Mouse (Mus musculus): ENCODE results near the gene Dnase2a.
"Not testable (repeated sequence)": the region's sequence is repeated elsewhere in the genome, so short reads cannot be mapped to it uniquely, and the experiment has no call there.

Gene Dnase2a

DNA sequence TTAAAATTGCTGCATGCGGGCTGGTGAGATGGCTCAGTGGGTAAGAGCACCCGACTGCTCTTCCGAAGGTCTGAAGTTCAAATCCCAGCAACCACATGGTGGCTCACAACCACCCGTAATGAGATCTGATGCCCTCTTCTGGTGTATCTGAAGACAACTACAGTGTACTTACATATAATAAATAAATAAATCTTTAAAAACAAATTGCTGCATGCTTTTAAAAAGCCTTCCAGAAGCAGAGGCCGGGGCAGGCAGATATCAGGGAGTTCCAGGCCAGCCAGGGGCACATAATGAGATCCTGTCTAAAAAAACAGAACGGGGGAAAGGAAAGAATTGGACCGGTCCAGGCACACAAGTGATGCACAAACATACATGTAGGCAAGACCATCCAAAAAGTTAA lies 381 bp upstream of the Dnase2a start:
- not testable (repeated sequence) for DNase-seq (ENCODE audit: low spot score)

DNA sequence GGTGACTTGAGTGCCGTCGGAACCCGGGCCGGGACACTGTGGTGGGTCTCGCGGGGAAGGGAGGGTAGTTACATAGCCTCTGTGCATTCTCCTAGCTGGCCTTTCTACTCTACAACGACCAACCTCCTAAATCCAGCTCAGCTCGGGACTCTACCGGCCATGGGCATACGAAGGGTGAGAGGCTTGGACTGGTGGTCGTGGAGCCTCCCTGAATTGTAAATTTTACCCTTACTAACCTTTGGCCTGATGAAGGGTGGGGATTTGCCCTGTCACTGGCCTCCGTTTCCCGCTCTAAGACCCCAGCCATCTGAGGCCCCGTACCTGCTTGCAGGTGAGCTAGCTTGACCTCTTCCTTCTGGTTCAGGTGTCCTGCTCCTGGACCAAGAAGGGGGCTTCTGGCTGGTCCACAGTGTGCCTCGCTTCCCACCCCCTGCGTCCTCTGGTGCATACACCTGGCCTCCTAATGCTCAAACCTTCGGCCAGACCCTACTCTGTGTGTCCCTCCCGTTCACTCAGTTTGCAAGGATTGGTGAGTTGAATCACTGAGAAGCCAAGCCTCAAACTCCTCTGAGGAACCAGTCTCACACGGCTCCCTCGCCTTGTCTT lies 905 bp downstream of the Dnase2a start:
- peak; percentile 11 for DNase-seq (ENCODE audit: low spot score)

DNA sequence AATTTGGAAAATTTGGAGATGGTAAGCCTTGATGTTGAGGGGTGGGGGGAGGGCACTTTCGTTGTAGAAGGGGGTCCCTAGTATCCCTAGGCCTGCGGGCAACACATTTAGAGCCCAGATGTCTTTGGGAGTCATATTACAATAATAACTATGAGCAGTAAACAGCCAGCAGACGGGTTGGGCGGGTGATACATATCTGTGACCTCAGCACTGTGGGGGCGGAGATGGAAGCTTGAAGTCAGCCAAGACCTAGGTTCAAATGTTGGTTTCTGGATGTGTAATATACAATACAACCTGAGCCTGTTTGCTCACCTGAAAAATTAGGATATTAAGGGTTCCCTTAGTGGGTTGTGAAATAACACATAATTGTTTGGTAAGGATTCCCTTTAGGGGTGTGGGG lies 1.6 kb downstream of the Dnase2a start:
- no peak for DNase-seq (ENCODE audit: low spot score)

DNA sequence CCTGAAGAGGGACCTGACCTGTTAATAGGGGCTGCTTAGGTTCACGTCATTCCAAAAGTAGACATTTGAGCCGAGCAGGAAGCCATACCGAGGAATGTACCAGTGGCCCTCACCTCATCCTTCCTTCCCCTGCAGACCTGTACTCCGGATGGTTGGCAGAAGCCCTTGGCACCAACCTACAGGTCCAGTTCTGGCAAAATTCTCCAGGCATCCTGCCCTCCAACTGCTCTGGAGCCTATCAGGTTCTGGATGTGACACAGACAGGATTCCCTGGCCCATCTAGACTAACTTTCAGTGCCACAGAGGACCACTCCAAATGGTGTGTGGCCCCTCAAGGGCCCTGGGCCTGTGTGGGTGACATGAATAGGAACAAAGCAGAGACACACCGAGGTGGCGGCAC lies 2.2 kb downstream of the Dnase2a start:
- DNase-seq (ENCODE audit: low spot score), result no peak

DNA sequence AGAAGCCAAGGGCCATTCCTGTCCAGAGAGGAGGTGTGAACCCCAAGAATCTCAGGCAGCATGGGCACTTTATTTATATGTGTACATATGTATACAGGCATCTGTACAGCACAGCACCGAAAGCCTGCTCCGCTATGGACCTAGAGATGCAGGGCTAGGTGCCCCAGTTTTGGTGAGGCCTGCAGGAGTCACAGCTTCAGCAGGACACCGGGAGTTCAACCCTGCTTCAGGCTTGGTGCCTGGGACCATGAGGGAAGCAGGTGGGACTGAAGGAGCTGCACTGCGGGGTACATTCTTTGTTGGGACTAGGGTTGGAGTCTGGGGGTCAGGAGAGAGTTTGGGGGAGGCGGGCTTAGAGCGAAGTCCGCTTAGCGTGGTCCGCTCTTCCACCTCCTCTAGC lies 3.5 kb downstream of the Dnase2a start:
- DNase-seq (ENCODE audit: low spot score), result no peak

DNA sequence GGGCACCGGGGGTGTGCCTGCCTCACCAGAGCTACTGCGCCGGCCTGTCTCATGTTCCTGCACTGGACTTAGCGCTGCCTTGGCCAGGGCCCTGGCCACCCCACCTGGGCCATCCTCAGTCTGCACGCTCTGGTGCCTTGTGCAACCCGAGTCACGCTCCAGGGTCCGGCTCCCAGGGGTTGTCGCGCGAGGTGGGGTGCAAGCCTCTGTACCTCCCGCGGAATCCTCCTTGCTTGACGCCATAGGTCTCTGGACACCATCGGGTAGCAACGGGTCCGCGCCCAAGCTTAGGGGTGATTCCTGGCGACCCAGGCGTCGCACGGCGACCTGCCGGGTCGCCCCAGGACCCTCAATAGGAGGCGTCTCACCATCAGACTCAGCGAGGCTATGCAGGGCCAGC lies 4.0 kb downstream of the Dnase2a start:
- no peak for DNase-seq (ENCODE audit: low spot score)

DNA sequence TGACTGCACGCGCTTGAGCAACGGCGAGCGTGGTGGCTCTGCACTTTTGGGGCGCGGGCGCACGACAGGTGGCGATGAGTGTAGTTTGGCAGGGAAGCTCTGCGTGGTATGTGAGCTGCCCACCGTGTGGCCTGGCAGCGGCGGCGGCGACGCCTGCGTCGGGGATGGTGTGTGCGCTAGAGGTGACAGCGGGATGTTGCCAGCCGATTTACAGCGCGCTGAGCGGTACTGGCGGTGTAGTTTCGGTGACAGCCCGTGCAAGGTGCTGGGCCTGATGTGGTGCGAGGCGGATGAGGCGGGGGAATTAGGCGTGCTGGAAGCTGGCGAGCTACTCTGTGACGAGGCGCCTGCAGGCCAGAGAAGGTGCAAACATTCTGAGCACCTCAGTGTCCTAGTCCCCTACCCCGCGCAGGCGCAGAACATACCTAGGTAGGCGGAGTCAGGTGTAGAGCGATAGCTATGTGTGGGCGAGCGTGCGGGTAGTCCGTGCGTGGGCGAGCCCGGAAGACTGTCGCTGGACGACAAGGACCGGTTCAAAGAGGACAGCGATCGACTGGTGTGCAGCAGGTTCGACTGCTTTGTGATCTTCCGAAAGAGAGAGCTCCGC lies 4.6 kb downstream of the Dnase2a start:
- peak; percentile 40 for DNase-seq (ENCODE audit: low spot score)

DNA sequence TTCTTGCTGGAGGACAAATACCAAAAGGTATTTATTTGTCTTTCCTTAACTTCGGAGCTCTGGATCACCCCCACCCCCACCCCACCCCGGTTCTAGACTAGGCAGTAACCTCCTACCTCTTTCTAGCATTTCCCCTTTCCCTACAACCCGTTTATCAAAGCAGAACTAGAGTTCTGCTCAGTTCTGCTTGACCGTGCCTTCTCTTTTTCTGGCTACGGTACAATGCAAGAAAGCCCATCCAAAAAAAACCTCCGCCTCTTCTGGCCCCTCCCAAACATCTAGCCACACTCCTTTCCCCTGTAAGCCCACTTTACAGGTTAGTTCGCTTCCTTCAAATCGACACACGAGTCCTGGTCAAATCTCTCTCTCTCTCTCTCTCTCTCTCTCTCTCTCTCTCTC lies 5.1 kb downstream of the Dnase2a start:
- DNase-seq (ENCODE audit: low spot score), result no peak

DNA sequence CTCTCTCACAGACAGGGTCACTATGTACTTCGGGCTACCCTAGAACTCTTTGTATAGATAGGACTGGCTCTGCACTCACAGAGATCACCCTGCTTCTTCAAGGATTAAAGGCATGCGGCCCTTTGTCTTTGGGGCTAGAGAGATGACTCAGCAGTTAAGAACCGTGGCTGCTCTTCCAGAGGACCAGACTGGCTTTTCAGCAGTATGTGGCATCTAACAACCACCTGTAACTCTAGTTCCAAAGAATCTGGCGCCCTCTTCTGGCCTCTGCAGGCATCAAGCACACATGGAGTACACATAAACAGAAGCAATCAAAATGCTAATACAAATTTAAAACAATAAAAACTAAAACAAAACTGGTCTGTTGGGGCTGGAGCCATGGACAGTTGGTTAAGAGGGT lies 5.6 kb downstream of the Dnase2a start:
- DNase-seq (ENCODE audit: low spot score), result peak; percentile 56

DNA sequence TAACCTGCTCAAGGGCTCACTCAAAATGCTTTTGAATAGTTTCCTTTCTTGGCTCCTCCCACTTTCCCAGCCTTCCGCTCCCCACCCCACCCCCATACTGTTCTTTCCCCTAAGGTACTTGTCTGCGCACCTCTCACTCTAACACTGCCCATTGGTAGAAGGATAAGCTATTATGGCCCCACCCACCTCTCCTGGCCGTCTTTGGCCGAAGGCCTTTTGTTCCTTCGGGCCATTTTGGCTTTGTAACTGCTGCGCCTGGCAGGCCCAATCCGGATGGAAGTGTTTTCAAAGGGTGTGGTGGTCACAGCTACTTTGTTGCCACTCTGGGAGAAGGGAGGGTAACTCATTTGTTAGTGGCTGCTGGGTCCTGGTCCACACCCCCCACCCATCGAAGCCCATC lies 6.9 kb downstream of the Dnase2a start:
- no peak for DNase-seq (ENCODE audit: low spot score)

DNA sequence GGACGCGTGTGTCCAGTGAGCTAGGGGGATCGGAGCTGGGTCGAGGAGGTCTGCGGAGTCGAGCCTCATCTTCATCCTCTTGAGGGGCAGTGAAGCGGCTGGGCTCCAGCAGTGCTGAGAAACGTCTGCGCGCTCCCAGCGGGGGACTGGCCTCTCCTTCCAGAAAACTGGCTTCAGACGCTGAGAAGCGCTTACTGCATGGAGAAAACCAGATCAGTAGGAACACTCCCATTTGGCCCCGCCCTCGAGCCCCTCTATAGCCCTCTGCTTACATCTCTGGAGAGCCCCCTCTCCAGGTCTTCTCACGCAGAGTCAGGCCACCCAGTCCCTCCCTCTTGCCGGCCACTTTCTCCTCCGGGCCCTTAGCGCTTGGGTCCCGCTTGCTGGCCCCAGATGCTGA lies 9.4 kb downstream of the Dnase2a start:
- no peak for DNase-seq (ENCODE audit: low spot score)

DNA sequence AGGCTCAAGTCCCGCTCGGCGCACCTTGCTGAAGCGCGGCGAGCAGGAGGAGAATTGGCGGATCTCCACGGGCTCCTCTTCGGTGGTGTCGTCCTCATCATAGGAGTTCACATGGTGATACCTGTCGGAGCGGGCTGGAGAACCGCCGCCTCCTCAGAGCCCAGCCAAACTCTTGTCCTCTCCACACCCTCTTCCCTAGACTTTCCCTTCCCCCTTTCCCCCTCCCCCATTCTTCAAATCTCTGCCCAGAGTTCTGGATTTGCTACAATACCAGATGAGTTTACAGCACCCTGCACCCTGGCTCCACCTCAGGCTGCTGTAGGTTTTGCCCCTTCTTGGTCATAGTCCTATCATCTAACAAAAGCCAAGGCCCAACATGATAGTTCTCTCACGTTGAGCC lies 10.3 kb downstream of the Dnase2a start:
- no peak for DNase-seq (ENCODE audit: low spot score)

DNA sequence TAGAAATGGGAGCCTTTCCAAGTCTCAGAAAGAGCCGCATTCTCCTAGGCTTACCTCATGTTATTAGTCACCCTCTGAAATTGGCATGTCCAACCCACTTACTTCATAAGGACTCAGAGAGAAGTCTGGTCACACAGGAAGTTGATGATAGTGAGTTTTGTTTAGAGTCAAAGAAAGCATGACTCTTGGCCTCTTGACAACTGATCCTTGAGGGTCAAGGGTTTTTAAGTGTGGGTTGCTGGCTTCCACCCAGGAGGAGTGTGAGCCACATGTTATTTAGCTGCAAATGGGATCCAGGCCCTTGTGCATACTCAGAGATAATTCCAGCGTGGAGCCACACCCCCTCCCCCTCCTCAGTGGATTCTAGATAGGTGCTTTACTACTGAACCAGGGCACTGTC lies 13.2 kb downstream of the Dnase2a start:
- no peak for DNase-seq (ENCODE audit: low spot score)

DNA sequence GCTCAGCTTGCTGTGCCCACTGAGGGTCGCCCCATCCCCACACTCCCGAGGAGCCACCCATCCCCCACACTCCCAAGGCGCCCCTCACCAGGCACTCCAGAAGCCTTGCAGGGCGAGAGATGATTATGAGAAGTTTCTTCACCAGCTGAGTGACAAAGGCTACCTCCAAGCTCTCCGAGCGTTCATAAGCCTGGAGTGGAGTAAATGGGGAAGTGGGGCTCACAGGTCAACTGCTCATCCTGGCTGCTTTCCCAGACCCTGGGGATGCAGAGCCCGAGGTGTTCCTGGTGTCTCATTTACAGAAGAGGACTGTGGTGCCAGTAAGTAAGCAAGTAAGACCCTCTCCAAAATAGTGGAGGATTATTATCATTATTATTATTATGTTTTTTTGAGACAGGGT lies 17.2 kb downstream of the Dnase2a start:
- no peak for DNase-seq (ENCODE audit: low spot score)

DNA sequence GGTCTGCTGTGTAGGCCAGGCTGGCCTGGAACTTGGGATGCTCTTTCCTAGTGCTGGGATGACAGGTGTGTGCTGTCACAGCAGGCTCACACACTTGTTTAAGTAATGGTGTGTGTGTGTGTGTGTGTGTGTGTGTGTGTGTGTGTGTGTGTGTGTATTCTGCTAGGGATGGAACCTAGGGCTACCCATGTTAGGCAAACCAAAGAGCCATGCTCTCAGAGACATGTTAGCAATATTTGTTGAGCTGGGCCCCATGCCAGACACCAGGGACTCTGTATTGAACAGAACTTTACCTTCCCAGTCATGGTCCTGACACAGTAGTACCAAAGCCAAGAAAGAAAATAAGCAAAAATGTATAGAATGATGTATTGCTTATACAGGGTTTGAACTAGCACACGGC lies 19.2 kb downstream of the Dnase2a start:
- no peak for DNase-seq (ENCODE audit: low spot score)

DNA sequence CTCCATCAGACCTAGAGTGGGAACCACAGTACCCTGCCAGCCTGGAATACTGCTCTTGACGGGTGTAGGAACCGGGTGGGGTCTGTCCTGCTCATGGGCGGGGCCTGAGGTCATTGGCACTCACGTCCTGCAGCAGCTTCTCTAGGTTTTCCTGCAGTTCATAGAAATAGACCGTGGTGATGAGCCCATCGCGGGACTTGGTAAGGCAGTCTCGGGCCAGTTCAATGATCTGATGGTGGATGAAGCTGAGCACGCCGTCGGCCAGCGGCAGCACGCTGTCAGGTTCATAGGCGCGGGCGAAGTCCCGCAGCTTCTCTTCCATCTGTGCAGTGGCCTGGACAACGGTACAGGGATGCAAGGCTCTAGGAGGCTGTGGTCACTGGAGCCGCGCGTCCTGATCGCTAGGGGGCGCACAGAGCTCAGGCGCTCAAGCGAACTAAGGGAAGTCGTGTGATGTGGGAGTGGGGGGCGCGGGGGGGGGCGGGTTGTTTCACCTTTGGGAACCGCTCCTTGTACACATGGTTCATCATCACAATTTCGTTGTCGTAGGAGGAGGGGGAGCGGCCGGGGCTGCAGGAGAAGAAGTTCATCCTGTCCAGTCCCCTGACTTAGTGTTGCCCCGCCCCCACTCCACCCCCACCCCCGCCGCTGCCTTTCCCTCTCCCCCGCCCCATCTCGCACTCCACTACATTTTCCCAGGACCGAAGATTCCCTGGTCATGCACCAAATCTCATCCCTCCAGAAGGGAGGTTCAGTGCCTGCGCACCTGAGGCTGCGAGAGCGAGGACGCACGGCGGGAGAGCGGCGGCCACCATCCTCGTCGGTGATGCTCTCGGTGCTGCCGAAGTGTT lies 20.3 kb downstream of the Dnase2a start:
- DNase-seq (ENCODE audit: low spot score), result peak; percentile 89

DNA sequence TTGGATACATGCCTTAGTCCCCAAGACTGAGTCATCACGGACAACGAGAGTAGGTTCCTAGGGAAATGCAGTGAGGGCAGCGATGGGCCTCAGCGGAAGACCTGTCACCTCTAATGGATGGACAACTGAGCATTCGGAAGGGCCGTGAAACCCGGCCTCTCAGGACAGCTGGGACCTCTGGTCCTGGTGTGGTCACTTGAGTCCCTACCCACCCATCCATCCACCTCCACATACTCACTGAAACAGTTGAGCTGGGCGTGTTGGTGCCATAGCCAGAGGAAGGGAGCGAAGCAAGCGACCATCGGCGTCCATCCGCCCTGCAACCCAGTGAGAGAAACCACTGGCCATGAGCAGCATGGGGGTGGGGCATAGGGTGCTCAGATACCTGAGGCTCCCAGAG lies 22.2 kb downstream of the Dnase2a start:
- DNase-seq (ENCODE audit: low spot score), result no peak

DNA sequence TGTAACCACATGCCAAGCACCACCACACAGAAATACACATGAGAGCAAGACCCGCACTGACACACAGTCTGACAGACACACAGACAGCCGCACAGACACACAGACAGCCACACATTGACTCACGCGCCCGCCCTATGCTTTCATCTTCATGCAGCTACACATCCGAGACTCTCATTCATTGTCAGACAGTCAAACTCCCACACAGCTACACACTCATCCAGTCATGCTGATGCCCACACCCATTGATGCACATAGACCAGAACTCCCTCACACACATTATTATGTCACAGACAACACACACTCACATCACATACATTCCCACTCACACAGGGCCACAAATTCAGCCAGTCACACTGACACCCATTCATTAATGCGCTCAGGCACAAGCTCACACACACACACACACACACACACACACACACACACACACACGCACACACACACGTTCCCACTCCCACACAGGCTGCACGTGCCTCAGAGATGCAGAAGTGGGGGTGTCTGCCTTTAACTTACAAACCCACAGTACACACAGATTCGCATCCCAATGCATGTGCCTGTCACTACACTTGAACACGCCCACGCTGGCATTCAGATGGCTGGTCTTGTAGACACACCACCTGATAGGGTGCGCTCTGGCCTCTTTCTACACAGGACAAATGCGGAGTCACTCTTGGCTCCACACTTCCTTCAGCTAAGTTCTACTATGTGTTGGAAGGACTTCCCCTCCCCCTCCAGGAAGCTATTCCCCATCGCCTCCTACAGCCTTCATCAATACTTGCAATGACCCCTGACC lies 25.6 kb downstream of the Dnase2a start:
- DNase-seq (ENCODE audit: low spot score), result no peak

DNA sequence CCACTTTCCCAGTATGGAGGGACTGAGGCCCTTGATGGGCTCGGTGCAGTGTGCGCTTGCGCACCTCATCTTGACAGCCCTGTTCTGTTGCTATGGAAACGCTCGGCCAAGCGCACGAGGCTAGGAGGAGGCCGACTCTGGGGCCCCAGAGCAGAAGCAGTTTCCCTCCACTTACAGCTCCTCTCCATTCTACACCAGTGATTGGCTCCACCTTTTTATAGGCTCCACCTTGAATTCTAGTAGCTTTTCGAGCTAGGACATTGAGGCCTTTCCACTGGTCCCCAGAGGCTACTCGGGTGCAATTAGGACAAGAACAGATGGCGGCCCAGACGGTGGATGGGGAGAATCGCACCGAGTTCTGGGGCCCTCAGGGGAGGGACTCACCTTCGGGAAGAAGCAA lies 26.5 kb downstream of the Dnase2a start:
- DNase-seq (ENCODE audit: low spot score), result peak; percentile 96

DNA sequence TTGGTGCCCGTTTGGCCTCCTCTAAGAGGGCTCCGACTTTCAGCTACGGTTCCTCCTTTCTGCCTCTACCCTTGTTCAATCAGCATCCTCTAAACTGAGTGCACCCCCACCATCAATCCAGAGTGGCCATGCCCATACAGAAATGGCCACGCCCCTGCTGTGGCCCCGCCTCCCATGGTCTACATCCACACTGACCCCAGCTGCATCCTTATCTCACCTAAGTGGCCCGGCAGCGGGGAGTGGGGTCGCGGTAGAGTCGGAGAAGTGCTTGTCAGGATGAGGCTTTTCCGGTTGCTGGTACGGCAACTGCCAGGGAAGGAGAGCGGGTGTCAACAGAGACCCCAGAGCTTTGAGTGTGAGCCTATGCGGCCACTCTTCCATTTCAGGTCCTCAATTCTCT lies 27.1 kb downstream of the Dnase2a start:
- peak; percentile 74 for DNase-seq (ENCODE audit: low spot score)

DNA sequence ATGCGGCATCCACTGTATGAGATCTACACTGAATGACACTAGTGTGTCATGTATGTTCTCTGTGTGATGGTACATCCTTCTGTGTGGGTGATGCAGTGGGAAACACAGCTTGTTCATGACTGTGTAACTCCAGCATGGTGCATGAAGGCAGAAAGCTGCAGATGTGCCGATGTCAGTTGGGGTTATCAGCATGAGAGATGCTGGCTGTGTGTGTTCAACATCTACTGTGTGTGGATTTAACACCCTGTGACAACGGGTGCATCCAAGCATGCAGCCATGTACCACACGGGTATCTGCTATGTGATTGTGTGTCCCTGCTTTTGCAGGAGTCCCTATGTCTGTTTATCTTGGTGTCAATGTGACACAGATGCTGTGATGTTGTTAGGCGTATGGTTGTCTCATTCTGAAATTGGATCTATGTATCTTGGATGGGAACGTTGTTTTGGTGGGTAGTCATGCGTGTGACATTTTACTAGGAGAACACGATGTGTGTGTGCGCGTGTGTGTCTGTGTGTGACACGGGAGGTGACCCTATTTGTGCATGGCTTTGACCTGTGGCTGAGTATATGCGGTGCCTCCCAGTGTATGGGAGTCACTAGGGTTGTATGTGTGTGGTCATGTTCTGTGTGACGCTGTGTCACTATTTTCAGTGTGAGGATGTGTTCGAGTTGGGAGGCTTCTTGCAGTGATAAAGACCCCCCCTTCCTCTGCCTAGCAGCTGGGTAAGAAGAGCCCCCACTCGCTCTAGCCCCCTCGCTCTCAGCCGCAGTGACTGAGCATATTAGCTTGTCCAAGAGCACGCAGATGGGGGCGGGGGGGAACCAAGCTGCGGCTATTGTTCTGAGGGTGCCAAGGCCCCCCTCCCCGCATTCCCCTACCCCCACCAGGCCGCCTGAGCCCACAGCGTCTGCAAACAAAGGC lies 27.9 kb downstream of the Dnase2a start:
- peak; percentile 50 for DNase-seq (ENCODE audit: low spot score)

All from retina, embryonic 14.5 days (tissue).